Mouse (Mus musculus) bone marrow macrophage, adult 2 months (primary cell): ENCODE data around the gene Gnai3. TPM values are rescaled to one million over a fixed set of nuclear protein-coding genes. Genes with fewer than 3 reads are reported as not detected.

Experiments used
- H3K27ac ChIP-seq: 2 replicates; pipeline ENCODE4 v1.5.1; 2012; ENCODE audit warnings: low read depth, low read length; ENCODE audit not compliant: insufficient read depth
- H3K4me1 ChIP-seq: 2 replicates; pipeline ENCODE4 v1.6.1; 2012; ENCODE audit warnings: low read length; ENCODE audit not compliant: control insufficient read depth, insufficient read depth
- H3K4me3 ChIP-seq: 2 replicates; pipeline ENCODE4 v1.5.1; 2012; ENCODE audit warnings: mild to moderate bottlenecking, low read length, moderate library complexity; ENCODE audit not compliant: insufficient read depth
- CTCF ChIP-seq: IDR thresholded peaks from 2 replicates; pipeline ENCODE4 v1.5.1; 2012; ENCODE audit warnings: low read depth, mild to moderate bottlenecking, low read length, moderate library complexity
- POLR2A ChIP-seq: IDR thresholded peaks from 2 replicates; pipeline ENCODE4 v1.6.1; 2012; ENCODE audit warnings: mild to moderate bottlenecking, low read depth, low read length, borderline replicate concordance
- polyA plus RNA-seq: library from polyadenylated mRNA; stranded (reverse); fragments of >200 nt; gene quantifications from 2 replicates; pipeline ENCODE4 v1.2.4, GENCODE M21; 2012; ENCODE audit not compliant: missing spikeins, insufficient read depth, insufficient read length

The Gnai3 gene
- polyA plus RNA-seq, 1 experiment = 65.1 TPM

- peaks cover 5% of the 10 kb centered on the region for H3K4me1 ChIP-seq
- TF ChIP-seq POLR2A = no peak
- TF ChIP-seq CTCF = no peak
- no peak overlapping the region for H3K4me3 ChIP-seq
- no peak overlapping the region for H3K27ac ChIP-seq
These were observed 33.3 kb downstream of the Gnai3 start for GRCm38 (mm10) chr3:108112666-108113065.

DNA sequence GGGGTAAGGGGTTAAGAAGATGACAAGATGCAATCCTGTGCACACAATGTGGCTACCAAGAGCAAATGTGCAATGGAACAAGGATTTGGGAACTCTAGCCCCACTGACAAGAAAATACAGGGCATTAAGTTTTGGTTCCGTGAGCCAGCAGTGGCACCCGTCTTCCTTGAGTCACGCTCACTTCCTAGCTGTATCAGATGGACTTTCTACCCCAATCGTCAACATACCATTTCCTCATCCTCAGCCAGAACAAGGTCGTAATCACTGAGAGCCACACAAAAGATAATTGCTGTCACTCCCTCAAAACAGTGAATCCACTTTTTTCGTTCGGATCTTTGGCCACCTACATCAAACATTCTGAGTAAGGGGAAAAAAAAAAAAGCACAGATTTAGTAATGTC is 33.7 kb downstream of the Gnai3 start:
- TF ChIP-seq POLR2A (no peak), CTCF (no peak)
- no peak overlapping the region for H3K27ac ChIP-seq
- peaks cover 5% of the 10 kb centered on the region for H3K4me1 ChIP-seq
- no peak overlapping the region for H3K4me3 ChIP-seq

DNA sequence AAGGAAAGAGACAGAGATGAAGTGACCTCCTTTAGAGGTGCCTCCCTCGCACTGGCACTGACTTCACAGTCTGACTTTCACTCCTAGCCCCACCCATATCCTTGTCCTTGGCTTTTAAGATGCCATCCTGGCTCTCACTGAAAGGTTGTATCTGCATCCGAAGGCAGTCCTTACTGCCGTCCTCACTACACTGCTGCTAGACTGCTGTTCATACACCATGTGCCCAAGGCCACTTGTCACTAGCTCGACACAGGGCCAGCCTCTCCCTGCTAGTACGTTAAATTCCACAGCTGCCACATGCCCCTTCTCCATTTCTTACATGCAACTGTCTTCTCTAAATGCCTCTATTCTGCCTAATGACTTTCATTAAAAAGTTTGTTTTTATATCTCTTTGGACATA is 34.6 kb downstream of the Gnai3 start:
- Histone ChIP-seq H3K4me1 (peaks cover 5% of the 10 kb centered on the region), H3K27ac (no peak overlapping the region), H3K4me3 (no peak overlapping the region)
- TF ChIP-seq POLR2A = no peak
- TF ChIP-seq CTCF = no peak

DNA sequence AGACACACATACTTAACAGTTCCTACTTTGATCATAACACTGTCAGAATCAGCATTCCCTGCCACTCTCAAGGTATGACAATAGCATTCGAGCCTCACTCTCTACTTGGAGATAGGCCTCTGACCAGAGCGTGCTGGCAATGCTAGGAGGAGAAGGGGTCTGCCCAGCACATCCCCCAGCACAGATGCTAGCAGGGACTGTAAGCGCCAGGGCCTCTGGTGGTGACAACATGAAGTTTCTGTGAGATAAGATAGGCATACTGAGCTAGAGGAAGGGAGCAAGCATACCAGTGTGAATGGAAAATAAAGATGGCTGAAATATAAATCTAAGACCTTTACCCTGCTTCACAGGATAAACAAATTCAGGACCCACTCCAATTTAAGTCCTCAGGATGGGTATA is 40.7 kb downstream of the Gnai3 start:
- TF ChIP-seq POLR2A = no peak
- TF ChIP-seq CTCF = no peak
- H3K4me3 ChIP-seq = no peak overlapping the region
- H3K27ac ChIP-seq = no peak overlapping the region
- peaks cover 5% of the 10 kb centered on the region for H3K4me1 ChIP-seq

- Histone ChIP-seq H3K27ac (no peak overlapping the region), H3K4me1 (no peaks in the 10 kb centered on the region), H3K4me3 (no peak overlapping the region)
- TF ChIP-seq POLR2A (no peak), CTCF (no peak)
These were observed 43.9 kb downstream of the Gnai3 start for GRCm38 (mm10) chr3:108102075-108102474.

- TF ChIP-seq POLR2A = no peak
- no peak for TF ChIP-seq CTCF
- Histone ChIP-seq H3K4me1 (no peaks in the 10 kb centered on the region), H3K4me3 (no peak overlapping the region), H3K27ac (no peak overlapping the region)
These were observed 44.4 kb downstream of the Gnai3 start for GRCm38 (mm10) chr3:108101594-108101993.

GRCm38 (mm10) chr3:108098316-108098715 is 47.6 kb downstream of the Gnai3 start:
- TF ChIP-seq POLR2A (no peak), CTCF (no peak)
- H3K4me3 ChIP-seq = no peak overlapping the region
- peaks cover 4% of the 10 kb centered on the region; the same call in 1 of the 2 replicates for H3K4me1 ChIP-seq
- no peak overlapping the region for H3K27ac ChIP-seq

DNA sequence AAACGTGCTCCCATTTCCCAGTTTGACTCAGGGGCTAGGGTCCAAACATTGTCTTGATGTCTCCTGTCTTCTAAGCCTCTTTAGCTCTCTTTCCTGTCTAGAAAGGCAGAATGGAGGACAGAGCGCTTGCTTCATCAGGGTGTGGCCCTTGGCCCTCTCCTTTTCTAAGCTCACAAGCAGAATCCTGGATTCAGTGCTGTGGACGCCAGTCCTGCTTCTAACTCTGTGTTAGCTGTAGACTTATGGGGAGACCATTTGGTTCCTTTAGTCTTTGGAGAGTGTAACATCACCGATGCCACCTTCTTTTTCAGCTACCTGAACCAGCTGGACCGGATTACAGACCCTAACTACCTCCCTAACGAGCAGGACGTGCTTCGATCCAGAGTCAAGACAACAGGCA is 48.3 kb downstream of the Gnai3 start:
- TF ChIP-seq POLR2A (no peak), CTCF (no peak)
- no peak overlapping the region for H3K27ac ChIP-seq
- peaks cover 6% of the 10 kb centered on the region; the same call in 1 of the 2 replicates for H3K4me1 ChIP-seq
- no peak overlapping the region for H3K4me3 ChIP-seq

DNA sequence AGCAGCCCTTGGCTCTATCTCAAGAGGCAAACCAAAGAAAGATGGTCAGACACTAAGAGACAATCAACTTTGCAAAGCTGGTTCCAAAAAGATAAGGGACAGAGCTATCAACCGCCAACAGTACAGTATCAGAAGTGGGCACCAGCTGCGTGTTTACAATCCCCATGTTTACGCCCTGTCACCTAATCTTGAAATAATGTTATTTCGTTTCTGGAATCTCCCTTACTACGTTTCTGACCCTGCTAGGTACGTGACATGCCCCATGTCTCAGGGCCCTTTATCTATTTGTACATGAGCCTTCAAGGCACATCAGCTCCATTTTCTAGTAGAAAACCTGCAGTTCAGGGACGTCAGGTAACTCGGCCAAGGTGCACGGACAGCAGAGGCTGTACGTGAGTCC is 49.2 kb downstream of the Gnai3 start:
- H3K4me1 ChIP-seq = peaks cover 6% of the 10 kb centered on the region; the same call in 1 of the 2 replicates
- H3K4me3 ChIP-seq = no peak overlapping the region
- TF ChIP-seq CTCF (no peak), POLR2A (no peak)
- H3K27ac ChIP-seq = no peak overlapping the region

- Histone ChIP-seq H3K4me3 (no peak overlapping the region), H3K4me1 (peaks cover 6% of the 10 kb centered on the region; the same call in 1 of the 2 replicates), H3K27ac (no peak overlapping the region)
- no peak for TF ChIP-seq POLR2A
- TF ChIP-seq CTCF = no peak
These were observed 49.7 kb downstream of the Gnai3 start for GRCm38 (mm10) chr3:108096226-108096625.
